Mouse (Mus musculus): Measurements from ENCODE around the gene Naa80. TPM values are rescaled to one million over a fixed set of nuclear protein-coding genes. Genes with fewer than 3 reads are reported as not detected.

Gene Naa80
- 12.3 and 12.8 TPM in 2 replicates for polyA plus RNA-seq (2015; fragmentation: Nextera tagmentation; extraction: Ambion mirVana)

- no peaks in the 10 kb centered on the region for H3K27me3 ChIP-seq
- H3K27ac ChIP-seq (replicated peaks): peak within 1 kb of the TSS; percentile 96
- peaks cover 88% of the 10 kb centered on the region for H3K4me1 ChIP-seq (replicated peaks)
- no peak for ATAC-seq (ENCODE audit: insufficient read depth)
- no peak within 1 kb of the TSS; the same call in 1 of the 2 replicates for H3K9ac ChIP-seq
- H3K4me2 ChIP-seq: peak within 1 kb of the TSS; percentile 80
- H3K36me3 ChIP-seq (replicated peaks): peaks cover 17% of the 10 kb centered on the region
- WGBS (ENCODE audit: insufficient replicate concordance): 73% methylated on average over 3 of the region's 3 CpGs
- H3K4me3 ChIP-seq (replicated peaks): no peak within 1 kb of the TSS
- H3K9me3 ChIP-seq (replicated peaks): no peaks in the 10 kb centered on the region
Observed at GRCm38 (mm10) chr9:107578587-107578986, at the start of gene Naa80. TSS of gene Naa80 (plus strand) at chr9:107578887.

DNA sequence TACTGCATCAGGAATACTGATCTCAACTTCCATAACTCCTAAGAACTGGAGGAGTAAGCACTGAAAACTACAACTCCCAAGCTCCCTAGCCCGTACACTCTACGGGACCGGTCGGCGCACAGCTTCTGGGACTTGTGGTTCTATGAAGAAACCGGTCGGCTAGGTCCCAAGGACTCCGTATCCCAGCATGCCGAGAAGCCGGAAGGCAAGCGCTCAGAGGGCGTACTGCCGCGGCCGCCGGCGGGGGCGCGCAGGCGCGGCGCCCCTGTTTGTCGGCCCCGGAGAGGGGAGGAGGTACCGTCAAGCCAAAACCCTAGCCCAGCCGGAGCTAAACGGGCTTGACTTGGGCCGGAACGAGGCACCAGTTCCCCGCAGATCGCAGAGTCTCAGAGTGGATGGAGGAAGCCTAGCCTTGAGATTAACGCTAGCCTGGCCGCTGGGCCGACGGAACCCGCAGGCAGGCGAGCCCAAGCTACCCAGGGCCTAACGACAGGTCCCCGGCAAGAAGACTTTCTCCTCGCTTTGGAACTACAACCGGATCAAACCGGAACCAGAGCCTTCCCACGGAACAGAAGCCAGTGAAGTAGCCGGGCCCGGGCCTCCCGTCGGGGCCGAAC lies 44.8 kb upstream of the Naa80 start, which contains the start of gene Tmem115:
TSS of gene Tmem115 (plus strand) at position 155 of the 617 bp plus-strand sequence.
- peaks cover 2% of the 10 kb centered on the region for H3K27me3 ChIP-seq
- peaks cover 40% of the 10 kb centered on the region for H3K4me1 ChIP-seq (replicated peaks)
- peak within 1 kb of the TSS; percentile 87 for H3K27ac ChIP-seq (replicated peaks)
- peak within 1 kb of the TSS; percentile 95 for H3K4me2 ChIP-seq
- peak within 1 kb of the TSS; percentile 74 for H3K4me3 ChIP-seq (replicated peaks)
- under 1% methylated on average over 48 of the region's 48 CpGs for WGBS (ENCODE audit: insufficient replicate concordance)
- H3K36me3 ChIP-seq (replicated peaks): peaks cover 24% of the 10 kb centered on the region
- peak within 1 kb of the TSS; percentile 85 for H3K9ac ChIP-seq
- H3K9me3 ChIP-seq (replicated peaks): no peaks in the 10 kb centered on the region
- peak; percentile 94 for ATAC-seq (ENCODE audit: insufficient read depth)

- H3K27me3 ChIP-seq: no peaks in the 10 kb centered on the region; the same call in none of the 2 replicates
- under 1% methylated on average over 40 of the region's 40 CpGs for WGBS (ENCODE audit: insufficient replicate concordance)
- peak overlapping the region; percentile 87 for H3K27ac ChIP-seq (replicated peaks)
- H3K9me3 ChIP-seq (replicated peaks): no peaks in the 10 kb centered on the region
- ATAC-seq (ENCODE audit: insufficient read depth): peak; percentile 47
- peak overlapping the region; percentile 95 for H3K4me2 ChIP-seq
- H3K36me3 ChIP-seq (replicated peaks): peaks cover 31% of the 10 kb centered on the region
- H3K4me3 ChIP-seq (replicated peaks): peak overlapping the region; percentile 74
- peaks cover 40% of the 10 kb centered on the region for H3K4me1 ChIP-seq (replicated peaks)
- H3K9ac ChIP-seq: peak overlapping the region; percentile 85
Observed at GRCm38 (mm10) chr9:107534408-107535202, 44.1 kb upstream of the Naa80 start.

DNA sequence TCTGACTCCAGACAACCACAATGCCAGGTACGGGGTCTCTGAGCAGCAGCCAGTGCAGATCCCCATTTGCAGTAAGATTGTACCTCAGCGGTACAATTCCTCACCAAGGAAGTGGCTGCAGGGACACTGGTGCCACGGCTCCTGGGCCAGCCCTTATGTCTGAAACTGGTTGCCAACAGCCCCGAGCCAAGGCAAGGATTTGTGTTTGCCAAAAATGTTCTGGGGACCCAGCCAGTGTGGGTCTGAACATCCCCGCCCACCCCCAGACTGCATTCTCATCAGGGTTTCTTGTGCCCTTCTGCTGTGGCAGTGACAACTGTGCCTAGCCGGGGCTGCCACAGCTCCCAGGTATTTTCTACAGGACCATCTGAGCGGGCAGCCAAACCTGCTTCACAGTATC lies 40.5 kb upstream of the Naa80 start:
- H3K36me3 ChIP-seq (replicated peaks): peaks cover 38% of the 10 kb centered on the region
- WGBS (ENCODE audit: insufficient replicate concordance): 86% methylated on average over 7 of the region's 7 CpGs
- H3K27ac ChIP-seq (replicated peaks): no peak overlapping the region
- no peaks in the 10 kb centered on the region for H3K9me3 ChIP-seq (replicated peaks)
- H3K4me2 ChIP-seq: no peak overlapping the region
- no peak overlapping the region for H3K4me3 ChIP-seq (replicated peaks)
- H3K4me1 ChIP-seq (replicated peaks): peaks cover 63% of the 10 kb centered on the region
- no peak overlapping the region for H3K9ac ChIP-seq
- H3K27me3 ChIP-seq: no peaks in the 10 kb centered on the region
- ATAC-seq (ENCODE audit: insufficient read depth): no peak

DNA sequence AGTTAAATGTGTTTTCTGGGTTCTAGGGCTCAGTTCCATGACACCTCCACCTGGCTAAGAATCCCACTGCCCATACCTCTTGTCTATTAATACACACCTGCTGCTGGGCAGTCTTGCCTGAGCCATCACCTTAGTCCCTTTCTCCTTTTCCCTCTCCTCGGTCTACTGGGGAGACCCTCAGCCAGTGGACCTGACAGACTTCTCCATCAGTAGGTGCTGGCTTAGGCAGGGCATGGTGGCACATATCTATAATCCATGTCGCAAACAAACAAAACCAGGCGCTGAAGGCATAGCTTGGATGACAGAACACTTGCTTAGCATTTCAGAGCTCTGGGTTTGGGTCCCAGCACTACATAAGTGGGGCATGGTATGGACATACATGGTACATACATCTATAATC lies 40.0 kb upstream of the Naa80 start:
- no peak for ATAC-seq (ENCODE audit: insufficient read depth)
- Histone ChIP-seq H3K27me3 (no peaks in the 10 kb centered on the region), H3K4me3 (replicated peaks) (no peak overlapping the region), H3K9me3 (replicated peaks) (no peaks in the 10 kb centered on the region), H3K36me3 (replicated peaks) (peaks cover 41% of the 10 kb centered on the region), H3K27ac (replicated peaks) (no peak overlapping the region), H3K4me2 (no peak overlapping the region), H3K9ac (no peak overlapping the region), H3K4me1 (replicated peaks) (peaks cover 61% of the 10 kb centered on the region)
- 79% methylated on average over 3 of the region's 3 CpGs for WGBS (ENCODE audit: insufficient replicate concordance)

- H3K27me3 ChIP-seq: no peaks in the 10 kb centered on the region
- no peak overlapping the region for H3K4me3 ChIP-seq (replicated peaks)
- peaks cover 52% of the 10 kb centered on the region for H3K36me3 ChIP-seq (replicated peaks)
- H3K4me1 ChIP-seq (replicated peaks): peaks cover 55% of the 10 kb centered on the region
- no peak overlapping the region for H3K9ac ChIP-seq
- no peak for ATAC-seq (ENCODE audit: insufficient read depth)
- 94% methylated on average over 8 of the region's 8 CpGs for WGBS (ENCODE audit: insufficient replicate concordance)
- no peak overlapping the region for H3K27ac ChIP-seq (replicated peaks)
- H3K9me3 ChIP-seq (replicated peaks): no peaks in the 10 kb centered on the region
- H3K4me2 ChIP-seq: no peak overlapping the region
Observed at GRCm38 (mm10) chr9:107539940-107540339, 38.7 kb upstream of the Naa80 start.

DNA sequence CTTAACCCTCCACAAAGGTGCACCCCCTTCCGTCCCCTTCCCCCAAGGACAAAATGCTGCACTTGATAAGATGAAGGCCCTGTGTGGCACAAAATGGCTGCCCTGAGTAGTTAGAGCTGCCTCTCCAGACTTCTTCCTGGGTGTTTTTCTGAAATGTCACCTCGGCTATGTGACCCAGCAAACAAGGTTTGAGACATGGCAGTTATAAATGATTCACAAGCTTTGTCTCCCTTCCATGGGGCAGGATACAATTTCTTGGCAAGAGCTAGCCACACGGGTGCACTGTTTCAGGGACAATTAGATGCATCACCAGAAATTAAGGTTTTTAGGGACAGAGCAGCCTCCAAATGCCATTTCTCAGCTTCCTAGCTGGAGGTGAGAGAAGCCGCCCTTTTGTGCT lies 38.3 kb upstream of the Naa80 start:
- Histone ChIP-seq H3K9me3 (replicated peaks) (no peaks in the 10 kb centered on the region), H3K9ac (no peak overlapping the region), H3K4me3 (replicated peaks) (no peak overlapping the region), H3K4me1 (replicated peaks) (peaks cover 53% of the 10 kb centered on the region), H3K4me2 (no peak overlapping the region), H3K27me3 (no peaks in the 10 kb centered on the region), H3K36me3 (replicated peaks) (peaks cover 56% of the 10 kb centered on the region), H3K27ac (replicated peaks) (no peak overlapping the region)
- 57% methylated on average over 4 of the region's 4 CpGs for WGBS (ENCODE audit: insufficient replicate concordance)
- no peak for ATAC-seq (ENCODE audit: insufficient read depth)

DNA sequence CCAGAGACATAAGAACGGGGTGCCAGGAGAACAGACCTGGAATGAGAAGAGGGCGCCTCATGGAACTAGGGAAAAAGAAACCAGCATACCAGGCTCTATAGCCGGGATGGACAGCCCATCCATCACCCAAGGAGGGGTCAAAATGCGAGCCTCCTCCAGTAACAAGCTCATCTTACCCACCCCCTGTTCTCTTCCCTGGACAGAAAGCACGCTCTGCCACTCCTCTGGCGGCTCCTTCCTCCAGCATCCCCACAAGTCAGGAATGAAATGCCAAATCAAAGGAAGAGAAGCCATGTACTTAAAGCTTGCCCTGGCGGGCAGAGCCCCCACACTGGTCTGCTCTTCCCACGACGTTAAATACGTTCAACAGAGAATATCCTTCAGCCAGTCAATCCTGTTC lies 37.7 kb upstream of the Naa80 start:
- Histone ChIP-seq H3K27me3 (no peaks in the 10 kb centered on the region), H3K4me3 (replicated peaks) (peak overlapping the region; percentile 81), H3K36me3 (replicated peaks) (peaks cover 56% of the 10 kb centered on the region), H3K27ac (replicated peaks) (peak overlapping the region; percentile 29; the same call in 1 of the 2 replicates), H3K4me1 (replicated peaks) (peaks cover 51% of the 10 kb centered on the region), H3K9ac (peak overlapping the region; percentile 65; the same call in 1 of the 2 replicates), H3K9me3 (replicated peaks) (no peaks in the 10 kb centered on the region), H3K4me2 (peak overlapping the region; percentile 93)
- no peak for ATAC-seq (ENCODE audit: insufficient read depth)
- 42% methylated on average over 10 of the region's 10 CpGs for WGBS (ENCODE audit: insufficient replicate concordance)

DNA sequence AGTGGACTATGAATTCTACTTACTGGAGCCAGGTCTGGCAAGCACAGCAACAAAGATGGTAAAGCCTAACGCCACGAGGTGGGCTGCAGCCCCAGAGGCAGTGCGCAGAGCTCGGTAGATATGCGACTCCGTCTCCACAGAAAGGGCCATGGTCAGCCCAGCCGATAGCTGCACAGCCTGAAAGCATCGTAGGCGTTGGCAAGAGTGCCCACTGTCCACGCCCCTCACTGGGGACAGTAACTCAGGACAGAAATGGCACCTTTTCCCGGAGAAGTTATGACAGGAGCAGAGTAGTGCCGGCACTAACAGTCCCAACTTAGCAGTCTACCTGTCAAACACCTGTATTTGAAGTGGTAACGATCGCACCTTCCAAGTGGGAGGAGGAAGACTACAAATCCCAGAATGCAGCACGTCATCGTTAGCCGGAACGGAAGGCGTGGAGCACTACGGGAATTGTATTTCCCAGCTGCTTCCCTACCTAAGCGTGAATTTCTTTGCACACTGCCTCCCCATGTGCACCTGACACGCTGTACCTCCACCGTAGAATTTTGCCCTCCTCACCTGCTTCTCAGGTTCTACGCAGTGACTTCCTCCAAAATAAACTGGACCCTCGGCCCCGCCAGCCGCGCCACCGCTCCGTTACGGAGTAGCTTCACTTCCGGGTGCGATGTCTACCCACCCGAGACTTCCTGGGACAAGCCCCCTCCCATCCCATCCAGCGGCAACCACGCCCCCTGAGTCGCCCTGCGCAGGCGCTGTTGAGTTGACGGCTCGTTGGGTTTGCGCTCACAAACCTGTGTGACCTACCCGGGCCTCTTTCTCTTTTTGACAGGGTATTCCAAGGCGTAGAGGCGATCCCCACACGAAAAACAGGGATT lies 37.0 kb upstream of the Naa80 start, which contains the start of the genes Cyb561d2 and Nprl2:
TSS of gene Cyb561d2 (minus strand) at position 720 of the 878 bp plus-strand sequence.
TSS of gene Nprl2 (plus strand) at position 753 of the 878 bp plus-strand sequence.
- Histone ChIP-seq H3K4me3 (replicated peaks) (peak within 1 kb of the TSS; percentile 81), H3K9ac (peak within 1 kb of the TSS; percentile 65), H3K4me2 (peak within 1 kb of the TSS; percentile 93), H3K4me1 (replicated peaks) (peaks cover 51% of the 10 kb centered on the region), H3K27ac (replicated peaks) (peak within 1 kb of the TSS; percentile 86), H3K27me3 (no peaks in the 10 kb centered on the region), H3K36me3 (replicated peaks) (peaks cover 53% of the 10 kb centered on the region), H3K9me3 (replicated peaks) (no peaks in the 10 kb centered on the region)
- peak; percentile 79 for ATAC-seq (ENCODE audit: insufficient read depth)
- WGBS (ENCODE audit: insufficient replicate concordance): under 1% methylated on average over 46 of the region's 46 CpGs

- peak overlapping the region; percentile 65 for H3K9ac ChIP-seq
- H3K4me2 ChIP-seq: peak overlapping the region; percentile 93
- H3K27ac ChIP-seq (replicated peaks): peak overlapping the region; percentile 86
- H3K4me3 ChIP-seq (replicated peaks): peak overlapping the region; percentile 81
- no peaks in the 10 kb centered on the region; the same call in 1 of the 2 replicates for H3K27me3 ChIP-seq
- H3K4me1 ChIP-seq (replicated peaks): peaks cover 51% of the 10 kb centered on the region
- peaks cover 47% of the 10 kb centered on the region for H3K36me3 ChIP-seq (replicated peaks)
- WGBS (ENCODE audit: insufficient replicate concordance): under 1% methylated on average over 11 of the region's 11 CpGs
- H3K9me3 ChIP-seq (replicated peaks): no peaks in the 10 kb centered on the region
- ATAC-seq (ENCODE audit: insufficient read depth): peak; percentile 14; the same call in 1 of the 2 replicates
Observed at GRCm38 (mm10) chr9:107542352-107542686, 36.4 kb upstream of the Naa80 start.

Measured in liver, embryonic 15.5 days (tissue).